Mouse (Mus musculus) embryonic facial prominence, embryonic 14.5 days (tissue): ENCODE results near the gene Cngb1. TPM values are rescaled to one million over a fixed set of nuclear protein-coding genes. Genes with fewer than 3 reads are reported as not detected.
"Not testable (repeated sequence)": the region's sequence is repeated elsewhere in the genome, so short reads cannot be mapped to it uniquely, and the experiment has no call there.

Experiments used
- ATAC-seq: fragments of 200-750 bp; cut with Nextera tagmentation; 2 replicates; pipeline ENCODE4 v1.8.0; 2017; ENCODE audit warnings: low read depth, moderate number of reproducible peaks, moderate TSS enrichment
- DNase-seq: peaks from one replicate; pipeline ENCODE4 v3.0.0-alpha.2; 2015; ENCODE audit warnings: low spot score
- H3K27ac ChIP-seq: fragments of 300-500 bp; sonication (generic); replicated peaks from 2 replicates; pipeline ENCODE4 v1.5.1; 2014; ENCODE audit warnings: low read depth, mild to moderate bottlenecking, low read length, moderate library complexity
- H3K27me3 ChIP-seq: fragments of 300-500 bp; sonication (generic); replicated peaks from 2 replicates; pipeline ENCODE4 v1.6.1; 2014; ENCODE audit warnings: low read length; ENCODE audit not compliant: control insufficient read depth, insufficient read depth
- H3K36me3 ChIP-seq: fragments of 300-500 bp; sonication (generic); 2 replicates; pipeline ENCODE4 v1.6.1; 2014; ENCODE audit warnings: low read length, mixed read lengths; ENCODE audit not compliant: control insufficient read depth, insufficient read depth
- H3K4me1 ChIP-seq: fragments of 300-500 bp; sonication (generic); 2 replicates; pipeline ENCODE4 v1.6.1; 2014; ENCODE audit warnings: antibody characterized with exemption, low read length; ENCODE audit not compliant: control insufficient read depth, insufficient read depth
- H3K4me2 ChIP-seq: fragments of 300-500 bp; sonication (generic); 2 replicates; pipeline ENCODE4 v1.6.1; 2014; ENCODE audit warnings: low read depth, mild to moderate bottlenecking, low read length, moderate library complexity, mixed read lengths
- H3K4me3 ChIP-seq: fragments of 300-500 bp; sonication (generic); 2 replicates; pipeline ENCODE4 v1.5.1; 2014; ENCODE audit warnings: low read depth, mild to moderate bottlenecking, low read length
- H3K9ac ChIP-seq: fragments of 300-500 bp; sonication (generic); 2 replicates; pipeline ENCODE4 v1.6.1; 2014; ENCODE audit warnings: low read depth, mild to moderate bottlenecking, low read length, moderate library complexity, mixed read lengths
- H3K9me3 ChIP-seq: fragments of 300-500 bp; sonication (generic); 2 replicates; pipeline ENCODE4 v1.6.1; 2016; ENCODE audit warnings: low read length; ENCODE audit not compliant: control insufficient read depth
- WGBS: fragments of 180-500 bp; shearing (Covaris S2); extraction: QIAGEN DNeasy Blood & Tissue Kit; methylation state at CpG from one replicate; pipeline ENCODE4 v1.1.7; 2014; 5-methylcytosine and 5-hydroxymethylcytosine counted together
- polyA plus RNA-seq: library from polyadenylated mRNA; unstranded; fragments of >200 nt; fragmentation: Nextera tagmentation; extraction: Ambion mirVana; gene quantifications from 2 replicates; pipeline ENCODE4 v1.2.1, GENCODE M21; 2014

Cngb1 gene
- polyA plus RNA-seq, 1 experiment from 2014 or later, result 1.7 TPM

DNA sequence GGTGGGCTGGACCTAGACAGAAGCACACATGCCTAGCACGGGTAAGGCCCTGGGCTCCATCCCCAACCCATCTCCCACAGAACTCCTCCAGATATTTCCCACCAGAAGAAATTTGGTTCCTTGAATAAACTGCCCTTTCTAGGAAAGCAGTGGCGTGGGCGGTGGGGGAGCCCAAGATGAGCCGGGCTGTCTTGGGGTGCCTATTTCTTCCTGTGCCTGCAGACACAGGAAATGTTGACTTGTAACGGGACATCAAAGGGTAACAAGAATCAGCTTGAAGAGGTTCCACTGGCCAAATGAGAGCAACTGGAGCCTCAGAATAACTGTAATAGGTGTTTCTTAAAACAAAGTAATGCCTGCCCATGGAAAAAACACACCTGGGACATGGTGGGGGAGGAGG lies 59.1 kb downstream of the Cngb1 start:
- no peaks in the 10 kb centered on the region for H3K9me3 ChIP-seq
- H3K9ac ChIP-seq, result no peak overlapping the region
- WGBS, result 65% methylated on average over 5 of the region's 5 CpGs
- no peak overlapping the region for H3K4me2 ChIP-seq
- H3K4me3 ChIP-seq, result no peak overlapping the region
- H3K36me3 ChIP-seq, result no peaks in the 10 kb centered on the region
- H3K27me3 ChIP-seq, result no peaks in the 10 kb centered on the region
- ATAC-seq, result no peak
- H3K4me1 ChIP-seq, result no peaks in the 10 kb centered on the region
- H3K27ac ChIP-seq, result no peak overlapping the region
- DNase-seq, result no peak

DNA sequence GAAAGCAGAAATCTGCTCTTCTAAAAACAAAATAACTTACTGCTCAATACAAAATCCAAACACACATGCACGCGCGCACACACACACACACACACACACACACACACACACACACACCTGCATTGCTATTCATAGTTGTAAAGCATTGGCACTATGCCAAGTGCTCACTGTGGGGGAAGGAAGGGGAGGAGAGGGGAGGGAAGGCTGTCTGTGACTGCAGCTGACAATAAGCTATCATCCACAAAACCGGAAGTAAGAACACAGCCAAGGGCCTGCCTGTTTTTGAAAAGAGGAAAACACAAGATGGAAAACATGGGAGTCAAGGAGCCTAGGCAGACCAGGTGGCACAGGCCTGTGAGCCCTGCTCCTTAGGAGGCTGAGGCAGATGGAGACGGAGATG lies 61.2 kb downstream of the Cngb1 start:
- Histone ChIP-seq H3K27ac (no peak overlapping the region), H3K4me3 (no peak overlapping the region), H3K36me3 (no peaks in the 10 kb centered on the region), H3K27me3 (no peaks in the 10 kb centered on the region), H3K4me2 (no peak overlapping the region), H3K9me3 (no peaks in the 10 kb centered on the region), H3K9ac (no peak overlapping the region), H3K4me1 (no peaks in the 10 kb centered on the region)
- ATAC-seq (peak; percentile 50), DNase-seq (peak; percentile 86)
- 62% methylated on average over 5 of the region's 5 CpGs for WGBS

DNA sequence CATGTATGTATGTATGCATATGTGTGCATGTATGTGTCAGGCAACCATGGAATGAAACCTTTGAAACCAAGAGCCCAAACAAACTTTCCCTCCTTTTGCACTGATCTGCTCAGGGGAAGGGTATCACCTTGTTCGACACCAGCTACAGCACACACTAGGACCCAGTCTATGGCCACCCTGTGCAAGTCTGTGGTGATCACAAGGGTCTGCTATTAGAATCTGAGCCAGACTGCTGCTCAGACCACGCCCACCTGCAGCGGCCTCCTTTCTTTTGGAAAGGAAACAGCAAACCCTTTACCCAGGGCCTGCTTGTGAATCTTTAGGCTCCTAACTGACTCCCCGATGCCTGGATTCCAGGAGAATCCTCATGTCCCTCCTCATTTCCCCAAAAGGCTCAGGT lies 62.5 kb downstream of the Cngb1 start:
- H3K4me1 ChIP-seq, result no peaks in the 10 kb centered on the region
- no peaks in the 10 kb centered on the region for H3K9me3 ChIP-seq
- WGBS, result 65% methylated on average over 4 of the region's 4 CpGs
- no peak overlapping the region for H3K4me2 ChIP-seq
- H3K4me3 ChIP-seq, result no peak overlapping the region
- ATAC-seq (no peak), DNase-seq (no peak)
- H3K9ac ChIP-seq, result no peak overlapping the region
- H3K27me3 ChIP-seq, result no peaks in the 10 kb centered on the region
- no peak overlapping the region for H3K27ac ChIP-seq
- no peaks in the 10 kb centered on the region for H3K36me3 ChIP-seq

DNA sequence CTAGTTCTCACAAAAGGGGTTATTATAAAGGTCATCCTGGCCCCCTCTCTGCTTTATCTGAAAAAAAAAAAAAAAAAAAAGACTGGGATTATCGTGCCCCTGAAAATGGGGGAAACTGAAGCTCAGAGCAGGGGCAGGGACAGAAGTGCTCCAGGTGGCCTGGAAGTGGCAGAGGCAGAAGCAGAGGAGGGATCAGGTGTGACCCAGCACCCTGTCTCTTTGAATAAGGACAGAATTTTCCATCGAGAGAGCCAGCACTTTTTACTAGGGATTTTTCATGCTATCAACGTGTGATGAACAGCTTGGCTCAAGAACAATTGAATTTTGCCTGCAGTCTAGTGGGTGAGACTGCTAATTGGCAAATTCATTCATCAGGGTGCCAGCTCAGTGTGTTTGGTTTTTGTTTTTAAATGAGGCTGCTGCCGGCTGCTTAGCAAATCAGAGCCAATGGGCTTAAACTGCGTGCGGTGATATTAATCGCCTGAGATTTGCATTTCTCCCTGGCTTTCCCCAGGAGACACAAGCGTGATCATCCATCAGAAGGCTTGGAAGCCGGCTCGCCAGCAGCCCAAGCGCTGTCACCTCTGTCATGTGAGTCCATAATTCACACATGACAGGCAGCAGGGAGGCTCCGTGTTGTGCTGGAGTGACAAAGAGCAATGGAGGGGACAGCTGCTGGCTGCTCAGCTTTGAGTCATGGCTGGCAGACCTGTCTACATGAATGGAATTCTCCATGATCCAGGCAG lies 63.4 kb downstream of the Cngb1 start:
- Histone ChIP-seq H3K9me3 (no peaks in the 10 kb centered on the region), H3K36me3 (no peaks in the 10 kb centered on the region), H3K27ac (no peak overlapping the region), H3K9ac (no peak overlapping the region), H3K27me3 (no peaks in the 10 kb centered on the region), H3K4me2 (no peak overlapping the region), H3K4me1 (no peaks in the 10 kb centered on the region), H3K4me3 (no peak overlapping the region)
- WGBS, result 60% methylated on average over 12 of the region's 12 CpGs
- ATAC-seq (peak; percentile 77; the same call in 1 of the 2 replicates), DNase-seq (peak; percentile 45)

DNA sequence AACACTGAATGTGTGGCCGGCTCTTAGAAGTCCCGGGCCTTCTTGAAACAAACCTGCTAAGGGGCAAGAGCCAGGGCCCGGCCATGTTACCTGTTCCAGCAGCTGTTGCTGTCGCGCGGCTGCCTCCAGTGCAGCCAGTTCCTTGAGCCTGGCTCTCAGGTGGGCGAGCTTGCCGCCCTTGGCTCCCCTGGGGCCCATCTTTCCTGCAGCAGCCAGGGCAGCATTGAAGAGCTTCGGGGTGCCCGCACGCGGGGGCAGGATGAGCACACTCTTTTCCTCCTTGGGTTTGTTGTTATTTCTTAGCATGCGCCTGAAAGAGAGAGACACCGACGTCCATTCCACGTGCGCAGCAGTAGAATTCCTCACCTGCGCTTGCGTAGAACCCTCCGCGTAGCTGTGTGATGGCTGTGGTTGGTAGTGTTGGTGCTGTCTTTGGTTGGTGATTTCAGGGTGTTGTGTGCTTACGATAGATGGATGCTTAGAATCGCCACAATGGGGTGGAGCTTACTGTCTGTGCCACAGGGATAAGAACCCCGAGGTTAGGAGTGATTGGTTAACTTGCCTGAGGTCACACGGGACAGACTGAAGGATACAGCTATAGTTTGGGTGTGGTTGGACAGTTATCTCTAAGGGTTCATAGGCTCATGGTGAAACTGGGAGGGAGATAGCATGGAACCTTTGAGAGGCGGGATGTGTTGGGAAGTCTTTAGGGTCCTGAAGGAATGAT lies 64.1 kb downstream of the Cngb1 start:
- WGBS, result 86% methylated on average over 21 of the region's 26 CpGs
- no peak overlapping the region for H3K27ac ChIP-seq
- no peaks in the 10 kb centered on the region for H3K27me3 ChIP-seq
- no peaks in the 10 kb centered on the region for H3K4me1 ChIP-seq
- H3K9ac ChIP-seq, result no peak overlapping the region
- no peak for ATAC-seq
- H3K9me3 ChIP-seq, result no peaks in the 10 kb centered on the region
- H3K36me3 ChIP-seq, result no peaks in the 10 kb centered on the region
- no peak overlapping the region for H3K4me2 ChIP-seq
- DNase-seq, result no peak
- no peak overlapping the region for H3K4me3 ChIP-seq

DNA sequence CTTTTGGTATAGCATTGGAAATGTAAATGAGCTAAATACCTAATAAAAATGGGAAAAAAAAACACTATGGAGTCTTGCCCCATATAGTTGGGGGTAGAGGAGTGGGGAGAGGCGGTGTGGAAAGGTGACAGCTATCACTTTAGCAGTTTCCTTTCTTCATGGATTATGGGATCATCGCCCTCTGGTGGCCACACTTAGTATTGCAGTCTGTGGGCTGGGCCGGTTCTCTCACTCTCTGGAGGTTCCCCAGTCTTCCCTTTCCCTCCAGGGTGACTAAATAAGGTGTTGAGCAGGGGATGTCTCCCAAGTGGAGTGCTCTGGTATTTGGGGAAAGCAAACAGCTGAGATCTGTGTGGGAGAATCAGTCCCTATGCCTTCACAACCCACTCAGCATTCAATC lies 70.7 kb downstream of the Cngb1 start:
- no peak; the same call in 1 of the 2 replicates for ATAC-seq
- 0% methylated on average over 3 of the region's 3 CpGs for WGBS

DNA sequence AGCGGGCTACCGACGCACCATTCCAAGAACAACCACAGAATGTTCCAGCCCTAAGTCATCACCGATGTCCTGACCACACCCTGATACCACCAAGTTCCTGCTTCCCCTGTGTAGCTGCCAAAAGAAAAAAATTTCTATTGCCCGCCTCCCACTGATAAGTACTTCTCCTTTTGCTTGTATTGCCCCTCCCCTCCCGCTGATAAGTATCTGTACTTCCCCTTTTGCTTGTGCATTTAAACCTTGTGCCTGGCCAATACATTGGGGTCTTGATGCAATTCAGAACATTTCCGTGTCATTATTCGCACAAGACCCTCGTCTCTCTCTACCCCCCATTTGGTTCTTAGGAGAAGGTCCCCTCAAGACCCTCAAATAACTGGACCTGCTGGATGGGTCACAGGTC lies 76.3 kb downstream of the Cngb1 start:
- H3K9me3 ChIP-seq, H3K4me1 ChIP-seq, H3K27me3 ChIP-seq, H3K4me3 ChIP-seq, H3K4me2 ChIP-seq, DNase-seq, H3K9ac ChIP-seq, ATAC-seq, H3K27ac ChIP-seq, H3K36me3 ChIP-seq: not testable (repeated sequence)
- 93% methylated on average over 9 of the region's 9 CpGs for WGBS

More for the DNA sequence above, 70.7 kb downstream of the Cngb1 start:
- Histone ChIP-seq H3K4me2 (no peak overlapping the region), H3K4me3 (no peak overlapping the region), H3K9ac (no peak overlapping the region), H3K27ac (no peak overlapping the region), H3K4me1 (no peaks in the 10 kb centered on the region), H3K27me3 (no peaks in the 10 kb centered on the region), H3K9me3 (no peaks in the 10 kb centered on the region), H3K36me3 (no peaks in the 10 kb centered on the region)
- peak; percentile 35 for DNase-seq

DNA sequence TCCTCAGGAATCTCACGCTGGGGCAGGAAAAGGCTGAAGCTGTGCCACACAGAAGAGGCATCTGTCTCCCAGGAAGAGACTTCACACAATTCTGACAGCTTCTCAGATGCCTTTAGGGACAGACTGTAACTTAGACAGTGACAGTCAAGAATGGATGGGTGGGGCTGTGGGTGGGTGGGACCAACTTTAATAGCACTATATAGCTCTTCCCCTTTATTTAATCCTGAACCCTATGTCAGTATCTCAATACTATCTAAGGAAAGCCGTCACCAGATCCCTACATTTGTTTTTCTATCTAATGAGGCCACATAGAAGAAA lies 79.3 kb downstream of the Cngb1 start:
- peaks cover 9% of the 10 kb centered on the region; the same call in 1 of the 2 replicates for H3K4me1 ChIP-seq
- DNase-seq, result peak; percentile 45
- 0 out of 2 replicates have a peak overlapping the region, but pooled peaks have one; percentile 48 for H3K27ac ChIP-seq
- H3K4me3 ChIP-seq, result no peak overlapping the region
- no peaks in the 10 kb centered on the region for H3K9me3 ChIP-seq
- no peak overlapping the region for H3K9ac ChIP-seq
- ATAC-seq, result peak; percentile 55; the same call in 1 of the 2 replicates
- no peaks in the 10 kb centered on the region for H3K27me3 ChIP-seq
- H3K36me3 ChIP-seq, result no peaks in the 10 kb centered on the region
- 18% methylated on average over 2 of the region's 2 CpGs for WGBS
- H3K4me2 ChIP-seq, result no peak overlapping the region
